Mouse (Mus musculus) CD4-positive, CD25-positive, alpha-beta regulatory T cell, adult 4 months (primary cell): Measurements from ENCODE around the gene Cyp3a16. TPM values are rescaled to one million over a fixed set of nuclear protein-coding genes. Genes with fewer than 3 reads are reported as not detected.
"Not testable (repeated sequence)": the region's sequence is repeated elsewhere in the genome, so short reads cannot be mapped to it uniquely, and the experiment has no call there.

Experiments used
- ATAC-seq: one replicate; pipeline ENCODE4 v1.8.0; 2017
- polyA plus RNA-seq, 2 experiments: library from polyadenylated mRNA; unstranded; fragments of 100-300 nt; shearing (Covaris generic); gene quantifications; one replicate each; pipeline ENCODE4 v1.2.1; 2017

The Cyp3a16 gene
- polyA plus RNA-seq, result not detected

- ATAC-seq, result not testable (repeated sequence)
These were observed at the start of gene Cyp3a16 for GRCm38 (mm10) chr5:145469623-145470022. Cyp3a16 (minus strand) TSS chr5:145469723.

- ATAC-seq, result no peak
These were observed 20.8 kb upstream of the Cyp3a16 start for GRCm38 (mm10) chr5:145490300-145490699.

GRCm38 (mm10) chr5:145464304-145465088, 5.0 kb downstream of the Cyp3a16 start:
- ATAC-seq, result no peak

- no peak for ATAC-seq
These were observed 7.2 kb downstream of the Cyp3a16 start for GRCm38 (mm10) chr5:145462321-145462720.

- ATAC-seq, result no peak
These were observed 15.1 kb downstream of the Cyp3a16 start for GRCm38 (mm10) chr5:145454389-145454788.

- ATAC-seq, result no peak
These were observed 35.8 kb downstream of the Cyp3a16 start for GRCm38 (mm10) chr5:145433688-145434087.

GRCm38 (mm10) chr5:145431004-145431403, 38.5 kb downstream of the Cyp3a16 start:
- ATAC-seq, result no peak

GRCm38 (mm10) chr5:145422287-145422686, 47.2 kb downstream of the Cyp3a16 start:
- ATAC-seq, result no peak

- ATAC-seq, result not testable (repeated sequence)
These were observed 54.1 kb downstream of the Cyp3a16 start for GRCm38 (mm10) chr5:145415416-145415815.

Other genes starting within 250 kb of the Cyp3a16 start
- gene Zfp655, start 238.0 kb downstream of the Cyp3a16 start, polyA plus RNA-seq, result 10 to 100 TPM; 60.1 to 68.9 TPM
- gene Zscan25, start 189.2 kb downstream of the Cyp3a16 start, polyA plus RNA-seq, result under 1 TPM; 0.46 to 0.65 TPM
- gene Cyp3a57, start 124.4 kb downstream of the Cyp3a16 start, polyA plus RNA-seq, result not detected
- gene Cyp3a41b, start 115.0 kb upstream of the Cyp3a16 start, polyA plus RNA-seq, result not detected